Mouse (Mus musculus) left cerebral cortex, adult 8-10 months (tissue): ENCODE measurements around the gene 2310007B03Rik. TPM values are rescaled to one million over a fixed set of nuclear protein-coding genes. Genes with fewer than 3 reads are reported as not detected.

Experiments used
- DNase-seq, 2 experiments: peaks; one replicate each; pipeline ENCODE4 v3.0.0; 2022; ENCODE audit warnings: low spot score in 2 of 2
- total RNA-seq, 4 experiments: library from RNA; stranded (reverse); gene quantifications; 2 replicates each; pipeline ENCODE4 v1.2.4; 2022

Gene 2310007B03Rik
- total RNA-seq, 4 experiments from 2014 or later, result 0.27 TPM; not detected in 3

GRCm38 (mm10) chr1:93102700-93103099 is 58.0 kb downstream of the 2310007B03Rik start:
- DNase-seq, result no peak

GRCm38 (mm10) chr1:93101571-93102061 is 59.1 kb downstream of the 2310007B03Rik start, which contains the start of gene Kif1a:
TSS of gene Kif1a (minus strand) at chr1:93101951.
- peak; percentile 74 to 95 for DNase-seq

Other genes with a start within 250 kb of the 2310007B03Rik start
- gene Capn10, start 226.6 kb downstream of the 2310007B03Rik start, total RNA-seq, result 10 to 100 TPM; 33.9 to 42.2 (median 37.4) TPM
- under 1 TPM in 3 of 4 experiments, not detected in 1; 0.13 to 0.18 (median 0.14) TPM for gene Gpr35, start 210.1 kb downstream of the 2310007B03Rik start, total RNA-seq
- gene Aqp12, start 154.6 kb downstream of the 2310007B03Rik start, total RNA-seq, result not detected
- gene Kif1a, start 59.0 kb downstream of the 2310007B03Rik start, total RNA-seq, result 100 to 1,000 TPM; 755 to 840 (median 807) TPM
- not detected for gene Agxt, start 25.7 kb downstream of the 2310007B03Rik start, total RNA-seq
- under 1 TPM; 0.15 to 0.42 (median 0.20) TPM for gene Crocc2, start 7.8 kb upstream of the 2310007B03Rik start, total RNA-seq
- gene Sned1, start 74.9 kb upstream of the 2310007B03Rik start, total RNA-seq, result 10 to 100 TPM in 1 of 4 experiments, 1 to 10 TPM in 3; 7.4 to 11.0 (median 9.1) TPM
- gene Mterf4, start 145.0 kb upstream of the 2310007B03Rik start, total RNA-seq, result 10 to 100 TPM; 19.3 to 20.3 (median 20.0) TPM
- 100 to 1,000 TPM in 2 of 4 experiments, 10 to 100 TPM in 2; 85.0 to 107 (median 96.8) TPM for gene Ppp1r7, start 181.9 kb upstream of the 2310007B03Rik start, total RNA-seq
- 10 to 100 TPM in 1 of 4 experiments, 1 to 10 TPM in 3; 5.8 to 13.6 (median 6.3) TPM for gene Pask, start 182.5 kb upstream of the 2310007B03Rik start, total RNA-seq
- under 1 TPM; 0.18 to 0.74 (median 0.51) TPM for gene Ano7, start 213.0 kb upstream of the 2310007B03Rik start, total RNA-seq